Mouse (Mus musculus) bone marrow macrophage, adult 2 months (primary cell): ENCODE measurements around the gene Cyp2d10. TPM values are rescaled to one million over a fixed set of nuclear protein-coding genes. Genes with fewer than 3 reads are reported as not detected.

Experiments
- H3K27ac ChIP-seq: 2 replicates; pipeline ENCODE4 v1.5.1; 2012; ENCODE audit warnings: low read depth, low read length; ENCODE audit not compliant: insufficient read depth
- H3K4me1 ChIP-seq: 2 replicates; pipeline ENCODE4 v1.6.1; 2012; ENCODE audit warnings: low read length; ENCODE audit not compliant: control insufficient read depth, insufficient read depth
- H3K4me3 ChIP-seq: 2 replicates; pipeline ENCODE4 v1.5.1; 2012; ENCODE audit warnings: mild to moderate bottlenecking, low read length, moderate library complexity; ENCODE audit not compliant: insufficient read depth
- CTCF ChIP-seq: IDR thresholded peaks from 2 replicates; pipeline ENCODE4 v1.5.1; 2012; ENCODE audit warnings: low read depth, mild to moderate bottlenecking, low read length, moderate library complexity
- POLR2A ChIP-seq: IDR thresholded peaks from 2 replicates; pipeline ENCODE4 v1.6.1; 2012; ENCODE audit warnings: mild to moderate bottlenecking, low read depth, low read length, borderline replicate concordance
- polyA plus RNA-seq: library from polyadenylated mRNA; stranded (reverse); fragments of >200 nt; gene quantifications from 2 replicates; pipeline ENCODE4 v1.2.4, GENCODE M21; 2012; ENCODE audit not compliant: missing spikeins, insufficient read depth, insufficient read length

Gene Cyp2d10
- polyA plus RNA-seq, 1 experiment, result not detected

DNA sequence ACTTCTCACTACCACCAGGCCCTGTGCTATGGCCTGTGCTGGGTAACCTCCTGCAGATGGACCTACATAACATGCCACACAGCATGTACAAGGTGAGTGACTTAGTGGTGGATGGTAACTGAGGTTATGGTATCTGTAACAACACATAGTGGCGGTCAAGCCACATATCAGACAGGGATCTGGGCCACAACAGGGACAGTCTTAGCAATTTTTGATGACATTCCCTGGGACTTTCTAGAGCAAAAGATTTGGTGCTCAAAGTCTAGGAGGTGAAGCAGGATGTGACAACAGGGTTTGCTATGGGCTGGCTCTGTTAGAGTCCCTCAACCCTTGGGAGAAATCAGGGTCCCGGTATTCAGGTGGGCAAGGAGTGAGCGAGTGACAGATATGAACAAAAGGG lies 26.6 kb upstream of the Cyp2d10 start:
- Histone ChIP-seq H3K4me1 (no peaks in the 10 kb centered on the region), H3K4me3 (no peak overlapping the region), H3K27ac (no peak overlapping the region)
- TF ChIP-seq POLR2A (no peak), CTCF (no peak)

GRCm38 (mm10) chr15:82433137-82433536 lies 26.1 kb upstream of the Cyp2d10 start, which contains the start of gene Cyp2d9:
Cyp2d9 (plus strand) TSS chr15:82433437.
- TF ChIP-seq POLR2A (no peak), CTCF (no peak)

DNA sequence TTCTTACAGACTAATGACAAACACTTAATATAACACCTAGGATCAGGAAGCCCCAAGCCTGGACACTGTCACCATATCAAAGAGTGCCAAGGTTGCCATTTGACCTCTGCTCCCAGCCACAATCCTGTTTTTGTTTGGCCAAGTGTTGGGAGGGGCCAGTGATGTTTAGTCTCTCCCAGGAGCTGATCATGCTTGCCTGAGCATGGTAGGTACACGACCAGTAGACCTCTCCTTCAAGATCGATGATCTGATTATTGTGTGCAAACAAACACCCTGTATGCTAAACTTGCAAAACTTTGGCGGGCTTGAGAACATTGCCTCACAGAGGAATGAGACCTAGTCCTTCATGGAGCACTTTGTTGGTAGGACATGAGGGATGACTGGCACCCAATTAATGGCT lies 16.5 kb upstream of the Cyp2d10 start:
- no peak overlapping the region for H3K4me3 ChIP-seq
- no peak overlapping the region for H3K27ac ChIP-seq
- TF ChIP-seq POLR2A, result no peak
- TF ChIP-seq CTCF, result no peak
- H3K4me1 ChIP-seq, result no peaks in the 10 kb centered on the region

More at GRCm38 (mm10) chr15:82433137-82433536, 26.1 kb upstream of the Cyp2d10 start, which contains the start of gene Cyp2d9:
- Histone ChIP-seq H3K27ac (no peak within 1 kb of the TSS), H3K4me1 (no peaks in the 10 kb centered on the region), H3K4me3 (no peak within 1 kb of the TSS)

GRCm38 (mm10) chr15:82422935-82423334 lies 15.9 kb upstream of the Cyp2d10 start:
- H3K4me1 ChIP-seq, result no peaks in the 10 kb centered on the region
- no peak overlapping the region for H3K27ac ChIP-seq
- TF ChIP-seq CTCF, result no peak
- TF ChIP-seq POLR2A, result no peak
- no peak overlapping the region for H3K4me3 ChIP-seq

GRCm38 (mm10) chr15:82418616-82419015 lies 11.6 kb upstream of the Cyp2d10 start:
- TF ChIP-seq POLR2A (no peak), CTCF (no peak)
- no peak overlapping the region for H3K4me3 ChIP-seq
- no peak overlapping the region for H3K27ac ChIP-seq
- H3K4me1 ChIP-seq, result no peaks in the 10 kb centered on the region

DNA sequence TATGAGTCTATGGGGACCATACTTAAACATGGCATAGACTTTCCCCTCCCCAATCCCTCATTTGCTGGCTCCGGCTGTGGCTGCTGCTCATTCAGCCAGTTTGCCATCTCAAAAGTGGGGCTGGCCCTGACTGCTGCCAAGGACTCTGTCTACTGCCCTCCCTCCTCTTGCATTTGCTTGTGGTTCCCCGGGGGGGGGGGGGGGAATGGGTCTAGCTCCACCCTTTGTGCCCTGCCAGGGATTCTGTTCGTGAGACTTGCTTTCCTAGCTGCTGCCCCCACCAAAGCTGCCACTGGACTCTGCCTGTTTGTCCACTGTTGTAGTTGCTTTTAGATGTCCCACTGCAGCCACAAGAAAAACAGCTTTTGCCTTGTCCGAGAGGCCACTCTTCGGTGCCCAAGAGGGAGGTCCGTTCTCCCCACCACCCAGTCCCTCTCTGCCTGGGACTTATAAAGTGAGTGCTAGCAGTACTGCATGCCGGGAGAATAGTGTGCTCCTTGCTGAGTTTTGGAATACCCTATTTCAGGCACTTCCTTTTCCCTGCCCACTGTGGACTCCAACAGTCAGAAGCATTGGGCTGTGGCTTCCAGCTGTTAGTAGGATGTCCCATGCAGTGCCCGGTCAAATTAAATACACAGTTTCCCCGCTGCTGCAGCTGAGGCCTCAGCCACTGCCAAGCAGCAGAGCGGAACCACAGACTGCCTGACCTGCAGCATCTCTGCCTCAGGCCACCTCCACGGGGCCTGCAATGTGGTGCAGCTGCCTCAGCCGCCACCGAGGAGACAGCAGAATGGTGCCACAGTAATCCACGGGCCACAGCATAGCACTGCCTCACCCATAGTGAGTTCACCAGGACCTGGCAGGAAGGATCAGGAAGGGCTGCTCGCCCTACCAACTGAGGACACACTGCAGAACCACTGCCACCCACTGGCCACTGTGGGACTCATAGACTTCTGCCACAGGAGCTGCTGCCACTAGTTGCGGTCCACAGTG lies 10.1 kb upstream of the Cyp2d10 start:
- no peak for TF ChIP-seq POLR2A
- peak; percentile 16; the same call in 1 of the 2 replicates for TF ChIP-seq CTCF
- H3K4me3 ChIP-seq, result no peak overlapping the region
- H3K27ac ChIP-seq, result no peak overlapping the region
- no peaks in the 10 kb centered on the region for H3K4me1 ChIP-seq

DNA sequence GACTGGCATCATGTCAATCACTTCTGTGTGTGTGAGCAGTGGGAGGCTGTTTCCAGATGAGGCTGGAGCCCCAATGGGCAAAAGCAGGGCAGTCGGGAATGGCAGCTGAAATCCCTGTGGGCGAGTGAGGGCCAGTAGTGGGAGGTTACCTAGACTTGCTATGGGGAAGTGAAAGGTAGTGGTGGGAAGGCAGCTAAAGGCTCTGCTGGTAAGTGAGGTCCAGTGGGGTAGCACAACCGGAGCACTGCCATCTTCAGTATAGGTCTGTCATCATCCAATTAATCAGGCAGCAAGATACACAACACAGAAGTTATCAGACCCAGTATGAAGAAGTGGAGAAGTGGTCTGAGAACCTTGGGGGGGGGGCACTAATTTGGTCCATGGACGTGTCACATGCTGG lies 541 bp upstream of the Cyp2d10 start:
- H3K4me1 ChIP-seq, result no peaks in the 10 kb centered on the region
- H3K4me3 ChIP-seq, result no peak overlapping the region
- TF ChIP-seq POLR2A, result no peak
- TF ChIP-seq CTCF, result no peak
- no peak overlapping the region for H3K27ac ChIP-seq

DNA sequence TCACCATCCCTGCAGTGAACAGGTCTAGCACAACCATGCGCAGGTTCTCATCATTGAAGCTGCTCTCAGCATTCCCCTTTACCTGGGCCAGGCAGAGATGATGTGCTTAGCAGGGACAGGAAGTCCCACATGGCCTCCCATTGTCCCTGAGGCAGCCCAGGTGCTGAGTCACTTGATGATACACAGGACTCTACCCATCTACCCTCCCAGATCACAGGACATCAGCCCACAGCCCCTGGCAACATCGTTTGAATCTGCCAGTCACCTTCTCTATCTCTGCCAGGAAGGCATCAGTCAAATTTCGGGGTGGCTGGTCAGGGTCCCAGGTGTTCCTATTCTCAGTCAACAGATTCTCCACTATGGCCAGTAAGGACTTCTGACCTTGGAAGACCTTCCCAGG lies 2.8 kb downstream of the Cyp2d10 start:
- TF ChIP-seq CTCF (no peak), POLR2A (no peak)
- Histone ChIP-seq H3K4me1 (no peaks in the 10 kb centered on the region), H3K4me3 (no peak overlapping the region), H3K27ac (no peak overlapping the region)

GRCm38 (mm10) chr15:82403606-82404005 lies 3.4 kb downstream of the Cyp2d10 start:
- H3K4me3 ChIP-seq, result no peak overlapping the region
- TF ChIP-seq CTCF, result no peak
- TF ChIP-seq POLR2A, result no peak
- no peak overlapping the region for H3K27ac ChIP-seq
- no peaks in the 10 kb centered on the region for H3K4me1 ChIP-seq

DNA sequence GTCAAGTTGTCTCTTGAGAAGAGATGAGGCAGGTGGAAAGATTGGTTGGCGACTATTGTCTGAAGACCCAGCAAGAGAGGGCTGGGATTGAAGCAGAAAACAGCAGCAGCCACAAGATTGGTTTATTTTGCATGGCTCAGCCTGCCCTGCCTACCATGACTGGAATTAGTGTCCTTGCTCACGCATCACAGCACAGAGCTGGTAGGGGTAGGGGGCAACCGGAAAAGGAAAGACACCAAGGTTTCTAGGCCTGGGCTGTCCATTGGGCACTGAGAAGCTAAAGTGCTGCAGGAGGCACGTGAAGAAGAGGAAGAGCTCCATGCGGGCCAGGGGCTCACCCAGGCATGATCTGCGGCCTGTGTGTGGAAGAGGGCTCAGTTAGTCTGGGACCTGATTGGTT lies 4.3 kb downstream of the Cyp2d10 start:
- H3K4me1 ChIP-seq, result no peaks in the 10 kb centered on the region
- H3K4me3 ChIP-seq, result no peak overlapping the region
- no peak overlapping the region for H3K27ac ChIP-seq
- TF ChIP-seq CTCF, result no peak
- TF ChIP-seq POLR2A, result no peak
